Mouse (Mus musculus): ENCODE results near the gene Abca1. TPM values are rescaled to one million over a fixed set of nuclear protein-coding genes. Genes with fewer than 3 reads are reported as not detected.

Abca1 gene
- polyA plus RNA-seq, 1 experiment from 2014 or later, result 7.5 TPM

DNA sequence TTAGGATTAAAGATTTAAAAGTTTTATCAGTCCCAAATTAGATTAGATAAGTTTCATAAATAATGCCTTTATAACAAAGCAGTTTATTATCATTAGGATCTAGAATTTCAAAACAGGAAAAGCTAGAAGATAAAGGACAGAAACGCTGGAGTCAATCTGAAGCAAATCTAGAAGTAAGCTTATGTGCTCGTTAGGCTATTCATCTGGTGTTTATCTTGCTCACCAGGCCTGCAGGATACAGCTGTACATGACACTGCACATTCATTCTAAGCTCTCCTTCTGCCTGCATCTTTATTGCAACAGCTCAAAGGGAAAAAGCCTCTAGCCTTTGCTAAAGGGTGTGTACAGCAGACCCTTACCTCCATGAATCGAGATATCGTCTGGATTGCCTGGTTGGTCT lies 74.1 kb downstream of the Abca1 start:
- Histone ChIP-seq H3K27me3 (ENCODE audit: control insufficient read depth, insufficient read depth, low read length) (no peaks in the 10 kb centered on the region), H3K9me3 (ENCODE audit: control insufficient read depth, low read length) (no peaks in the 10 kb centered on the region), H3K27ac (ENCODE audit: low read depth, low read length) (no peak overlapping the region), H3K4me3 (ENCODE audit: low read depth, low read length) (no peak overlapping the region), H3K4me1 (replicated peaks; ENCODE audit: control insufficient read depth, insufficient read depth, low read length) (no peaks in the 10 kb centered on the region), H3K36me3 (ENCODE audit: control insufficient read depth, insufficient read depth, low read length) (no peaks in the 10 kb centered on the region), H3K9ac (ENCODE audit: low read depth, low read length) (no peak overlapping the region), H3K4me2 (replicated peaks; ENCODE audit: low read depth, low read length) (no peak overlapping the region)
- ATAC-seq (ENCODE audit: low FRiP score) (no peak), DNase-seq (ENCODE audit: low spot score) (no peak)
- 81% methylated on average over 4 of the region's 4 CpGs for WGBS

DNA sequence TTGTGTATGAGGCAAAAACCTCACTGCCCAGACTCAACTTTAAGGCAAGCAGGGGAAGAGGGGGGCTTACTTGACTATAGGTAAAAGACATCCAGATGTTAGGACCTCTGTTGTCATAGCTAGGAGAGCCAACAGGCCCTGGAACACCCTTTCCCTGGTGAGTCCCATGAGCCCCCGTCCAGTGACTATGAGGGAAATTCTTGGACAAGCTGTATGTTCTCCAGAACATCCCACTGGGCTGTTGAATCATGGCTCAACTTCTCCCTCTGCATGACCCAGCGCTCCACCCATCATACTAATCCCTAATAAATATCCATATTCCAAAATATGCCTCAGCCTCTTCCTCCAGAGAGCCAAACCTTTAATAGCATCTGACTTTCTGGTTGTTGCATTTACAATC lies 76.6 kb downstream of the Abca1 start:
- no peaks in the 10 kb centered on the region for H3K4me1 ChIP-seq (replicated peaks; ENCODE audit: control insufficient read depth, insufficient read depth, low read length)
- no peak overlapping the region for H3K4me2 ChIP-seq (replicated peaks; ENCODE audit: low read depth, low read length)
- H3K27ac ChIP-seq (ENCODE audit: low read depth, low read length), result no peak overlapping the region
- no peaks in the 10 kb centered on the region for H3K27me3 ChIP-seq (ENCODE audit: control insufficient read depth, insufficient read depth, low read length)
- H3K4me3 ChIP-seq (ENCODE audit: low read depth, low read length), result no peak overlapping the region
- no peak for ATAC-seq (ENCODE audit: low FRiP score)
- DNase-seq (ENCODE audit: low spot score), result no peak
- H3K9me3 ChIP-seq (ENCODE audit: control insufficient read depth, low read length), result no peaks in the 10 kb centered on the region
- 92% methylated on average over 2 of the region's 2 CpGs for WGBS
- H3K9ac ChIP-seq (ENCODE audit: low read depth, low read length), result no peak overlapping the region
- H3K36me3 ChIP-seq (ENCODE audit: control insufficient read depth, insufficient read depth, low read length), result no peaks in the 10 kb centered on the region

GRCm38 (mm10) chr4:53082451-53082850 lies 77.2 kb downstream of the Abca1 start:
- no peak overlapping the region for H3K9ac ChIP-seq (ENCODE audit: low read depth, low read length)
- H3K36me3 ChIP-seq (ENCODE audit: control insufficient read depth, insufficient read depth, low read length), result no peaks in the 10 kb centered on the region
- no peak overlapping the region for H3K4me3 ChIP-seq (ENCODE audit: low read depth, low read length)
- no peak overlapping the region for H3K27ac ChIP-seq (ENCODE audit: low read depth, low read length)
- WGBS, result 89% methylated on average over 7 of the region's 7 CpGs
- DNase-seq (ENCODE audit: low spot score) (no peak), ATAC-seq (ENCODE audit: low FRiP score) (no peak)
- H3K4me2 ChIP-seq (replicated peaks; ENCODE audit: low read depth, low read length), result no peak overlapping the region
- H3K9me3 ChIP-seq (ENCODE audit: control insufficient read depth, low read length), result no peaks in the 10 kb centered on the region
- H3K27me3 ChIP-seq (ENCODE audit: control insufficient read depth, insufficient read depth, low read length), result no peaks in the 10 kb centered on the region
- H3K4me1 ChIP-seq (replicated peaks; ENCODE audit: control insufficient read depth, insufficient read depth, low read length), result no peaks in the 10 kb centered on the region

GRCm38 (mm10) chr4:53081851-53082250 lies 77.8 kb downstream of the Abca1 start:
- no peaks in the 10 kb centered on the region for H3K36me3 ChIP-seq (ENCODE audit: control insufficient read depth, insufficient read depth, low read length)
- no peak overlapping the region for H3K4me3 ChIP-seq (ENCODE audit: low read depth, low read length)
- H3K9ac ChIP-seq (ENCODE audit: low read depth, low read length), result no peak overlapping the region
- H3K27ac ChIP-seq (ENCODE audit: low read depth, low read length), result no peak overlapping the region
- H3K27me3 ChIP-seq (ENCODE audit: control insufficient read depth, insufficient read depth, low read length), result no peaks in the 10 kb centered on the region
- no peaks in the 10 kb centered on the region for H3K4me1 ChIP-seq (replicated peaks; ENCODE audit: control insufficient read depth, insufficient read depth, low read length)
- no peaks in the 10 kb centered on the region for H3K9me3 ChIP-seq (ENCODE audit: control insufficient read depth, low read length)
- ATAC-seq (ENCODE audit: low FRiP score) (no peak), DNase-seq (ENCODE audit: low spot score) (no peak)
- 94% methylated on average over 11 of the region's 11 CpGs for WGBS
- no peak overlapping the region for H3K4me2 ChIP-seq (replicated peaks; ENCODE audit: low read depth, low read length)

- H3K27ac ChIP-seq (ENCODE audit: low read depth, low read length), result no peak overlapping the region
- H3K4me2 ChIP-seq (replicated peaks; ENCODE audit: low read depth, low read length), result no peak overlapping the region
- no peaks in the 10 kb centered on the region for H3K27me3 ChIP-seq (ENCODE audit: control insufficient read depth, insufficient read depth, low read length)
- H3K9me3 ChIP-seq (ENCODE audit: control insufficient read depth, low read length), result no peaks in the 10 kb centered on the region
- 0 out of 2 replicates have a peak, but pooled peaks cover 2% of the 10 kb centered on the region for H3K36me3 ChIP-seq (ENCODE audit: control insufficient read depth, insufficient read depth, low read length)
- no peaks in the 10 kb centered on the region for H3K4me1 ChIP-seq (replicated peaks; ENCODE audit: control insufficient read depth, insufficient read depth, low read length)
- H3K9ac ChIP-seq (ENCODE audit: low read depth, low read length), result no peak overlapping the region
- H3K4me3 ChIP-seq (ENCODE audit: low read depth, low read length), result no peak overlapping the region
- ATAC-seq (ENCODE audit: low FRiP score) (no peak), DNase-seq (ENCODE audit: low spot score) (no peak)
- 80% methylated on average over 3 of the region's 3 CpGs for WGBS
These were observed 79.4 kb downstream of the Abca1 start for GRCm38 (mm10) chr4:53080290-53080689.

GRCm38 (mm10) chr4:53078793-53079310 lies 80.8 kb downstream of the Abca1 start:
- 0 out of 2 replicates have a peak, but pooled peaks cover 2% of the 10 kb centered on the region for H3K36me3 ChIP-seq (ENCODE audit: control insufficient read depth, insufficient read depth, low read length)
- H3K9me3 ChIP-seq (ENCODE audit: control insufficient read depth, low read length), result no peaks in the 10 kb centered on the region
- H3K9ac ChIP-seq (ENCODE audit: low read depth, low read length), result no peak overlapping the region
- no peaks in the 10 kb centered on the region for H3K4me1 ChIP-seq (replicated peaks; ENCODE audit: control insufficient read depth, insufficient read depth, low read length)
- 80% methylated on average over 2 of the region's 2 CpGs for WGBS
- DNase-seq (ENCODE audit: low spot score) (no peak), ATAC-seq (ENCODE audit: low FRiP score) (no peak)
- no peak overlapping the region for H3K27ac ChIP-seq (ENCODE audit: low read depth, low read length)
- no peaks in the 10 kb centered on the region for H3K27me3 ChIP-seq (ENCODE audit: control insufficient read depth, insufficient read depth, low read length)
- no peak overlapping the region for H3K4me2 ChIP-seq (replicated peaks; ENCODE audit: low read depth, low read length)
- H3K4me3 ChIP-seq (ENCODE audit: low read depth, low read length), result no peak overlapping the region

DNA sequence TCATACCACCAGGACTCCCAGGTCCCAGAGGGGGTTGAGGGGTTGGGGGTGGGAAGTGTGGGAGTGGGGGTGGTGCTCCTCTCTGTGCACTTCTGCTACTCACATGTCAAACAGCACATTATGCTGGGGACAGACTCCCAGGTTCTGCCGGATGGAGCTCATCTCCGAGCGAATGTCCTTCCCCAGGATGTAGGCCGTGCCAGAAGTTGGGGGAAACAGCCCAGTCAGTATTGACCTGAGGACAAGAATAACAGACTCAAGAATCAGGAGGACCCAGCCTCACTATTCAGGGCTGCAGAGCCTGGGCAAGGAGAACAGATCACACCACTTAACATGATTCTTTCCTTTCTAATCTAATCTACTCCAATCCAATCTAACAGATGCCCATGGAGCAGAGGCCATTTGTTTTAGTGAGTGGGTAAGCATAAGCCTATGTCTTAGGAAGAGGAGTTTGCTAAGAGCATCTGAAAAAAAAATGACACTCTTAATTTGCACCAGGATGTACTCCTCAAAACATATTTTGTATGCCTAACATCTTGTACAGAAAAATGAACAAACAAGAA lies 82.8 kb downstream of the Abca1 start:
- Histone ChIP-seq H3K27me3 (ENCODE audit: control insufficient read depth, insufficient read depth, low read length) (no peaks in the 10 kb centered on the region), H3K9ac (ENCODE audit: low read depth, low read length) (no peak overlapping the region), H3K27ac (ENCODE audit: low read depth, low read length) (no peak overlapping the region), H3K36me3 (ENCODE audit: control insufficient read depth, insufficient read depth, low read length) (0 out of 2 replicates have a peak, but pooled peaks cover 2% of the 10 kb centered on the region), H3K4me3 (ENCODE audit: low read depth, low read length) (no peak overlapping the region), H3K4me2 (replicated peaks; ENCODE audit: low read depth, low read length) (no peak overlapping the region), H3K9me3 (ENCODE audit: control insufficient read depth, low read length) (no peaks in the 10 kb centered on the region), H3K4me1 (replicated peaks; ENCODE audit: control insufficient read depth, insufficient read depth, low read length) (no peaks in the 10 kb centered on the region)
- DNase-seq (ENCODE audit: low spot score) (no peak), ATAC-seq (ENCODE audit: low FRiP score) (no peak)
- 89% methylated on average over 4 of the region's 4 CpGs for WGBS

GRCm38 (mm10) chr4:53073025-53073424 lies 86.7 kb downstream of the Abca1 start:
- Histone ChIP-seq H3K27ac (ENCODE audit: low read depth, low read length) (no peak overlapping the region), H3K36me3 (ENCODE audit: control insufficient read depth, insufficient read depth, low read length) (0 out of 2 replicates have a peak, but pooled peaks cover 2% of the 10 kb centered on the region), H3K9ac (ENCODE audit: low read depth, low read length) (no peak overlapping the region), H3K4me2 (replicated peaks; ENCODE audit: low read depth, low read length) (no peak overlapping the region), H3K4me3 (ENCODE audit: low read depth, low read length) (no peak overlapping the region), H3K27me3 (ENCODE audit: control insufficient read depth, insufficient read depth, low read length) (no peaks in the 10 kb centered on the region), H3K9me3 (ENCODE audit: control insufficient read depth, low read length) (no peaks in the 10 kb centered on the region), H3K4me1 (replicated peaks; ENCODE audit: control insufficient read depth, insufficient read depth, low read length) (no peaks in the 10 kb centered on the region)
- ATAC-seq (ENCODE audit: low FRiP score), result no peak
- DNase-seq (ENCODE audit: low spot score), result no peak
- WGBS, result 92% methylated on average over 7 of the region's 7 CpGs

GRCm38 (mm10) chr4:53062301-53063008 lies 97.2 kb downstream of the Abca1 start:
- ATAC-seq (ENCODE audit: low FRiP score) (no peak), DNase-seq (ENCODE audit: low spot score) (no peak)
- no peaks in the 10 kb centered on the region for H3K4me1 ChIP-seq (replicated peaks; ENCODE audit: control insufficient read depth, insufficient read depth, low read length)
- H3K36me3 ChIP-seq (ENCODE audit: control insufficient read depth, insufficient read depth, low read length), result no peaks in the 10 kb centered on the region
- H3K4me3 ChIP-seq (ENCODE audit: low read depth, low read length), result no peak overlapping the region
- WGBS, result 85% methylated on average over 7 of the region's 7 CpGs
- no peaks in the 10 kb centered on the region for H3K9me3 ChIP-seq (ENCODE audit: control insufficient read depth, low read length)
- H3K9ac ChIP-seq (ENCODE audit: low read depth, low read length), result no peak overlapping the region
- no peaks in the 10 kb centered on the region for H3K27me3 ChIP-seq (ENCODE audit: control insufficient read depth, insufficient read depth, low read length)
- H3K27ac ChIP-seq (ENCODE audit: low read depth, low read length), result no peak overlapping the region
- H3K4me2 ChIP-seq (replicated peaks; ENCODE audit: low read depth, low read length), result no peak overlapping the region
